Mouse (Mus musculus): ENCODE data around the gene Nf2. TPM values are rescaled to one million over a fixed set of nuclear protein-coding genes. Genes with fewer than 3 reads are reported as not detected.

Nf2 gene
- polyA plus RNA-seq (2015; fragmentation: Nextera tagmentation; extraction: Ambion mirVana), result 72.9 and 76.7 TPM in 2 replicates

DNA sequence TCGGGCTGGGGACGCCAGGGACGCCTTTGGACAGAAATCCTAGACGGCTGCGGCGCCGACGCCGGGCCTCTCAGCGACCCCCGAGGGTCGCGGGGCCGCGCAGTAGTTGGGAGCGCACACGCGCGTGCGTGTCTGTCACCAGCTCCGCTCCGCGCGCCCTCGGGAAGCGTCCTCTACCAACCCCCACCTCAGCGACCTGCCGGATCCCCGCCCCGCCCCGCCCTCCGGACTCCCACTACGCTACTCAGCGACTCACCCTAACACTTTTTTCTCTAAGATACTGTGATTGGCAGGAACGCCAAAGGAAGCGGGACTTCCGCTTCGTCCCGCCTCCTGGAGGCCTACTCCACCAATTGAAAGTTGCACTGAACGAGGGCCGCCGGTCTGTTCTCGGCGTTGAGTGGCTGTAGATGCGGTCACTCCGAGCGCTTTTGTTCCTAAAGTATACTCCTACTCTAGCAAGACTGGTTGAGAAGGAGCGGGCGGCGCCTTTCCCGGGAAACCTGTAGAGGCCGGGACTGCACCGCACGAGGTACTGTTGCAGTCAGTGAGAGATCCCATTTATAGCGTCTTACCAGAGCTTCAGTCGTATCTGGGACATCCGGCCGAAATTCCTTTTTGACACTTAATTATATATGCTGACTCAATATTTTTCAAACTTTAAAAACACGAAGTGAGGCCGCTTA, at the start of gene Nf2:
Gene Nf2 (minus strand): TSS at position 279 of the 686 bp plus-strand sequence.
- H3K4me2 ChIP-seq (ENCODE audit: low read length), result peak within 1 kb of the TSS; percentile 65
- H3K36me3 ChIP-seq (ENCODE audit: control insufficient read depth, insufficient read depth), result no peaks in the 10 kb centered on the region

DNA sequence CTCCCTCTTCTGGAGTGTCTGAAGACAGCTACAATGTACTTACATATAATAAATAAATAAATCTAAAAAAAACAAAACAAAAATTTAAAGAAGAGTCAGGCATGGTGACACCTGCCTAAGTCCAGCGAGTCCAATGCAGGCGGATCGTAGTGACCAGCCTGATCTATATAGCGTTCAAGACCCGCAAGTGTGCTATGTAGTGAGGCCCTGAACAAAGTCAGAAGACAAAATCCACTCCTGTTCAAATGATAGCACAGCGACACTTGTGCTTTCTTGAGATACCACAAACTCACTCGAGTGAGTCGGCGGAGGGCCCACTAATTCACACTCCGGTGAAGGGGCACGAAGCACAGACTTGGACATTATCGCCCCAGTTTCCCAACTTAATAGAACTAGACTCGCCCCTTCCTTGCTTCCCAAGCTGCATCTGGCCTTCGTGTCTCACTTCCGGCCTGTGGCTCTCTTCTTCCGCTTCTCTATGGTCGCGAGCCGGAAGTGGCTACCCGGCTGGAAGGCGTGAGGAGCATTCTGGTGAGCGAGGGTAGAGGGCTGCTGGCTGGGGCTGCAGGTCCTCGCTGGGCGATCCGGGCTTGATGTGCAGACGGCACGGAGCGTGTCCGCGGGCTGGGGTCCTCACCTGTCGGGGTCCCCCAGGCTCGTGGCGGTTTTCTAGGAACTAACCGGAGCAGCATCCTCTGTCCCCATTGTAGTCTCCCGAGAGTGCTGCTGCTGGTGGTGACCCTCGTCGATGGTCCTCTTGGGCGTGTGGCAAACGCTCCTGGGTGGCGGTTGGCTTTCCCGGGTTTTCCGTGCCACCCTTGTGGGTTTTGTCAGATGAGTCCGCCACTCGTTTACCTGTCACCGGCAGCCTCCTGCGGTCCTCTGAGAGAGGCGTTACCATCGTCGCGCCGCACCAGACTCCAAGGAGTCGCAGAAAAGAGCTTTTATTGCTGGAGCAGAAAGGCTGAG, 45.8 kb upstream of the Nf2 start, which contains the start of gene Thoc5:
Gene Thoc5 (plus strand): TSS at position 473 of the 969 bp plus-strand sequence.
- peaks cover 29% of the 10 kb centered on the region for H3K36me3 ChIP-seq (ENCODE audit: control insufficient read depth, insufficient read depth)
- ATAC-seq, result peak; percentile 95
- 3% methylated on average over 52 of the region's 52 CpGs for WGBS
- peaks cover 14% of the 10 kb centered on the region for H3K4me1 ChIP-seq (replicated peaks; ENCODE audit: control insufficient read depth, insufficient read depth, low read length)
- peak within 1 kb of the TSS; percentile 80 for H3K27ac ChIP-seq (ENCODE audit: low read length)
- peak within 1 kb of the TSS; percentile 95 for H3K4me3 ChIP-seq (replicated peaks; ENCODE audit: low read length)
- no peaks in the 10 kb centered on the region for H3K27me3 ChIP-seq (replicated peaks; ENCODE audit: control insufficient read depth, insufficient read depth, low read length)
- H3K9me3 ChIP-seq (ENCODE audit: control insufficient read depth, low read length), result no peaks in the 10 kb centered on the region
- H3K4me2 ChIP-seq (ENCODE audit: low read length), result peak within 1 kb of the TSS; percentile 92
- H3K9ac ChIP-seq (replicated peaks; ENCODE audit: low read depth, low read length), result peak within 1 kb of the TSS; percentile 87

More for the DNA sequence above, at the start of gene Nf2:
- Histone ChIP-seq H3K9ac (replicated peaks; ENCODE audit: low read depth, low read length) (peak within 1 kb of the TSS; percentile 76), H3K4me3 (replicated peaks; ENCODE audit: low read length) (peak within 1 kb of the TSS; percentile 72), H3K27me3 (replicated peaks; ENCODE audit: control insufficient read depth, insufficient read depth, low read length) (no peaks in the 10 kb centered on the region), H3K27ac (ENCODE audit: low read length) (peak within 1 kb of the TSS; percentile 58), H3K4me1 (replicated peaks; ENCODE audit: control insufficient read depth, insufficient read depth, low read length) (peaks cover 20% of the 10 kb centered on the region), H3K9me3 (ENCODE audit: control insufficient read depth, low read length) (no peaks in the 10 kb centered on the region)
- WGBS, result under 1% methylated on average over 59 of the region's 60 CpGs
- ATAC-seq, result peak; percentile 99

DNA sequence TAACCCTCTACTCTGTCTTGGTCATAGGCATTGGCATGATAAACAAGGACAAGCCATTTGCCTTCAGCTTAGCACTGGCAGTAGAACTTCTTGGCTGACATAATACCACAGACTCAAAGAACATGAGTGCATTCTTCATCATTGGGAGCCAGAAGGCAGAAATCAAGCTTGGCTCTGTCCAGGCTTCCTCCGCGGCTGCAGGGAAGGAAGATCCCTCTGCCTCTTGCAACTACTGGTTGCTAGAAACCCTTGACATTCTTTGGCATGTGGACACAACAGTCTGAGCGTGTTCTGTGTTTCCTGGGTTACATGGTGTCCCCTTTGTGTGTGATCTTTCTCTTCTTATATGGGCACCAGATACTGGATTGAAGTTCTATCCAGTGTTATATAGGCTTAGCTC, 37.7 kb upstream of the Nf2 start:
- no peaks in the 10 kb centered on the region for H3K4me1 ChIP-seq (replicated peaks; ENCODE audit: control insufficient read depth, insufficient read depth, low read length)
- no peak overlapping the region for H3K9ac ChIP-seq (replicated peaks; ENCODE audit: low read depth, low read length)
- no peak overlapping the region for H3K4me3 ChIP-seq (replicated peaks; ENCODE audit: low read length)
- H3K27ac ChIP-seq (ENCODE audit: low read length), result no peak overlapping the region
- 96% methylated on average over 3 of the region's 3 CpGs for WGBS
- ATAC-seq, result no peak
- H3K27me3 ChIP-seq (replicated peaks; ENCODE audit: control insufficient read depth, insufficient read depth, low read length), result no peaks in the 10 kb centered on the region
- H3K36me3 ChIP-seq (ENCODE audit: control insufficient read depth, insufficient read depth), result peaks cover 33% of the 10 kb centered on the region
- no peaks in the 10 kb centered on the region for H3K9me3 ChIP-seq (ENCODE audit: control insufficient read depth, low read length)
- H3K4me2 ChIP-seq (ENCODE audit: low read length), result no peak overlapping the region

DNA sequence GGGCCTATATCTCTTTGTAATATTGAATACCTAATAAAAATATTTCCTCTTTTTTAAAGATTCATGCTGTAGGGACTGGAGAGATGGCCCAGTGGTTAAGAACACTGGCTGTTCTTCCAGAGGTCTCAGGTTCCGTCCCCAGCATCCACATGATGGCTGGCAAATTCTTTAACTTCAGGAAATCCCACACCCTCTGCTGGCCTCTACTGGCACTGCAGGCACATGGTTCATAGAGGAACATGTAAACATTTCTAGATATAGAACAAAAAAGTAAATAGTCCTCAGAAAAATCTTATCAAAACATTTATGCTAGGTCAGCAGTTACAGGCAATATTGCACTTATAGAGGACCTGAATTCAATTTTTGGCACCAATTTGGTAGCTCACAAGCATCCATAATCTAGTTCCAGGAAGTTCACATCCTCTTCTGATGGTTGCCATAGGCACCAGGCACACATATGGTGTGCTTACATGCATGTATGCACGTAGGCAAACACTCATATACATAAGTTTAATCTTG, 36.1 kb upstream of the Nf2 start:
- ATAC-seq, result no peak
- no peaks in the 10 kb centered on the region for H3K4me1 ChIP-seq (replicated peaks; ENCODE audit: control insufficient read depth, insufficient read depth, low read length)
- H3K4me3 ChIP-seq (replicated peaks; ENCODE audit: low read length), result no peak overlapping the region
- 67% methylated on average over 2 of the region's 2 CpGs for WGBS
- H3K9ac ChIP-seq (replicated peaks; ENCODE audit: low read depth, low read length), result no peak overlapping the region
- no peaks in the 10 kb centered on the region for H3K9me3 ChIP-seq (ENCODE audit: control insufficient read depth, low read length)
- H3K36me3 ChIP-seq (ENCODE audit: control insufficient read depth, insufficient read depth), result peaks cover 23% of the 10 kb centered on the region
- no peak overlapping the region for H3K4me2 ChIP-seq (ENCODE audit: low read length)
- no peaks in the 10 kb centered on the region for H3K27me3 ChIP-seq (replicated peaks; ENCODE audit: control insufficient read depth, insufficient read depth, low read length)
- H3K27ac ChIP-seq (ENCODE audit: low read length), result no peak overlapping the region

DNA sequence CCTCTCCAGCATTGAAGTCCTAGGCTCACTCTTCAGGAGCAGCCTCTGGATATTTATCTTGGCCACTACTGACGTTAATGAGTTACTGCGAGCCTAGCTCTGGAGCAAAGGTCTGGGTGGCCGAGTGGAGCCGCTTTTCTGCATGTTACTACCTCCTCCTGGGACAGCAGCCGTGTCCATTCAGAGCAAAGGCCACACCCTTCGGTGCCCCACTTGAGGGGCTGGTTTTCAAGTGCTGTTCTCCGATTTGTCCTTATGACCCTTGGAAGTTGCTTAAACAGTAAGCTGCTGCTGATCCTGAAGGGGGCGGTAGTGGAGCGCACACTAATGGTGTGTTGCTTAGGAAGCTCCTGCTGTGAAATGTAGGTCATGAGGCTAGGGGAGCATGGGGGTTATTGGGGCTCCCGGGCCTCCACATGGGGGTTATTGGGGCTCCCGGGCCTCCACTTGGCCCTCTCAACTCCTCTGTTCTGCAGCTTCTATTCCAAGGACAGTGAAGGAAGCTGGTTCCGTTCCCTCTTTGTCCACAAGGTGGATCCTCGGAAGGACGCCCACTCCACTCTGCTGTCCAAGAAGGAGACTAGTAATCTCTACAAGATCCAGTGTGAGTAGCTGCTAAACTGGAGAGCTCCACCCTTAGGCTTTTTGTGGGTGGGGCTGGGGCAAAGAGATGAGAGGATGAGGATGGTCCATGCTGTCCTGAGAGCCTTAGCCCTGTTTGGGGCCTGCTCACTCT, 33.7 kb upstream of the Nf2 start:
- no peak for ATAC-seq
- H3K9ac ChIP-seq (replicated peaks; ENCODE audit: low read depth, low read length), result no peak overlapping the region

DNA sequence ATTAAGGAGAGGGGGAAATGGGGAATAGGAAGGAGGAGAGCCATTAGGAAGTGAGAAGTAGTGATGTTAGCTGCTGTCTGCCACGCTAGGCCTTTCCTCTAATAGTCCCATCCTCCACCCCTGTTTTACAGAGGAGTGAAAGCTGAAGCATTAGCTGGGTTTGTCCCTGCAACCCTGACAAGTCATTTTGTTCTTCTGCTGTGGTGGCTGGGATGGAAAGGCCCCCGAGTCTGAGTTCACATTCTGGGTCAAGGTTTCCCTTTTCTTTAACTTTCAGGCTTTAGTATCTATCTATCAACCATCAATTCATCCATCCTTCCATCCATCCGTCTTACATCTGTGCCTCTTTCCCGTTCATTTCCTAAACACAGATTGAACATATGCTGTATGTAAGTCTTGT, 31.8 kb upstream of the Nf2 start:
- Histone ChIP-seq H3K4me2 (ENCODE audit: low read length) (no peak overlapping the region), H3K27me3 (replicated peaks; ENCODE audit: control insufficient read depth, insufficient read depth, low read length) (no peaks in the 10 kb centered on the region), H3K27ac (ENCODE audit: low read length) (no peak overlapping the region), H3K4me3 (replicated peaks; ENCODE audit: low read length) (no peak overlapping the region), H3K9ac (replicated peaks; ENCODE audit: low read depth, low read length) (no peak overlapping the region), H3K36me3 (ENCODE audit: control insufficient read depth, insufficient read depth) (peaks cover 9% of the 10 kb centered on the region; the same call in 1 of the 2 replicates), H3K4me1 (replicated peaks; ENCODE audit: control insufficient read depth, insufficient read depth, low read length) (no peaks in the 10 kb centered on the region), H3K9me3 (ENCODE audit: control insufficient read depth, low read length) (no peaks in the 10 kb centered on the region)
- WGBS, result 86% methylated on average over 4 of the region's 4 CpGs
- no peak for ATAC-seq

More for the DNA sequence above, 33.7 kb upstream of the Nf2 start:
- H3K4me3 ChIP-seq (replicated peaks; ENCODE audit: low read length), result no peak overlapping the region
- H3K4me2 ChIP-seq (ENCODE audit: low read length), result no peak overlapping the region
- H3K27ac ChIP-seq (ENCODE audit: low read length), result no peak overlapping the region
- H3K4me1 ChIP-seq (replicated peaks; ENCODE audit: control insufficient read depth, insufficient read depth, low read length), result no peaks in the 10 kb centered on the region
- H3K36me3 ChIP-seq (ENCODE audit: control insufficient read depth, insufficient read depth), result peaks cover 8% of the 10 kb centered on the region; the same call in 1 of the 2 replicates
- WGBS, result 61% methylated on average over 14 of the region's 14 CpGs
- no peaks in the 10 kb centered on the region for H3K27me3 ChIP-seq (replicated peaks; ENCODE audit: control insufficient read depth, insufficient read depth, low read length)
- no peaks in the 10 kb centered on the region for H3K9me3 ChIP-seq (ENCODE audit: control insufficient read depth, low read length)

DNA sequence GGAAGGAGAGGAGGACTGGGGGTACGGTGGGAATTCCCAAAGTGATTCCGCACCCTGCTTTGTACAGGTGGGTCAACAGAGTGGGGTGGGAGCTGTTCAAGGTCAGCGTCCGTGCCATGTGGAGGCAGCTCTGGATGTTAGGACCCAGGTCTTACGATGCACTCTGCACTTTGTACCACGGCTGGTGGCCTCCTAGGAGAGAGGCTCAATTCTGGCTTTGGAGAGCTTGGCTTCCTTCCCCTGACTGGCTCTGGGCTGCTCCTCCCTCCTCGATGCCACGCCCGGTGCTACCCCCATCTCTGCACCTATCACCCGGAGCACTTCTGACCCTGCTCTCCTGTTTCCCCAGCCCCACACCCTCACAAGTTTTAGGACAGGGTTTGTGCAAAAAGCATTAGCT, 25.2 kb upstream of the Nf2 start:
- H3K27ac ChIP-seq (ENCODE audit: low read length), result peak overlapping the region; percentile 10; the same call in 1 of the 2 replicates
- H3K9me3 ChIP-seq (ENCODE audit: control insufficient read depth, low read length), result no peaks in the 10 kb centered on the region
- 6% methylated on average over 10 of the region's 10 CpGs for WGBS
- peak overlapping the region; percentile 97 for H3K9ac ChIP-seq (replicated peaks; ENCODE audit: low read depth, low read length)
- peak; percentile 47 for ATAC-seq
- no peaks in the 10 kb centered on the region for H3K27me3 ChIP-seq (replicated peaks; ENCODE audit: control insufficient read depth, insufficient read depth, low read length)
- H3K4me3 ChIP-seq (replicated peaks; ENCODE audit: low read length), result peak overlapping the region; percentile 90
- H3K4me2 ChIP-seq (ENCODE audit: low read length), result peak overlapping the region; percentile 64
- peaks cover 2% of the 10 kb centered on the region; the same call in 1 of the 2 replicates for H3K36me3 ChIP-seq (ENCODE audit: control insufficient read depth, insufficient read depth)
- peaks cover 14% of the 10 kb centered on the region for H3K4me1 ChIP-seq (replicated peaks; ENCODE audit: control insufficient read depth, insufficient read depth, low read length)

DNA sequence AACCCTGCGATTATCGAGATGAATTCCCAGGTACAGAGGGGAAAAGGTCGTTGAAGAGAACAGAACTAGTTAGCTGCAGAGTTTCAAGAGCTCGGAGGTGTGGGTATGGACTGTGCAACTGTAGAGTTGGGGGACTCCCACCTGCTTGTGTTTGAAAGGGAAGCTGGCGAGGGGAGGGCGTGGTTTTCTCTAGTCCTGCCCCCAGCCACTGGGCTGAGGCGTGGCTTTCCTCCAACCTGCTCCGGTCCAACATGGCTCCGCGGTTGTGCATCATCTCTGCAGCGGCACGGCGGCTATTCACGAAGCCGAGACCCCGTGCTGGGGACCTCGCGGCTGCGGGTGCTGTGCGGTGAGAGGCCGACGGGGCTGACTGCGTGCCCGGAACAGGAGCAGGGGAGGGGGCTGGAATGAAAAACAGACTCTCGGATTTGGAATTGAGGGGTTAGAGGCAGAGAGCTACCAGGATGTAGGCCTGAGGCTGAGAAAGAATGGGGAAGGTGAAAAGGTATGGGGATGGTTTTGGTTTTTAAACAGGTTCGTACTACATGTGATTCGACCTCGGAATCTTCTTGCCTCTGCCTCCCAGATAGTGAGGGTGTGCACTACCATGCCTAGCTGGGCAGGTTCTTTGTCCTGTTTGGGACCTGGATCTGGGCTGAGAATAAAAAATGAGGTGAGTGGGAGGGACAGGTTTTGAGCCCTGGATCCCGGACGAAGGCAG, 24.6 kb upstream of the Nf2 start, which contains the start of gene Nipsnap1:
Gene Nipsnap1 (plus strand): TSS at position 197 of the 721 bp plus-strand sequence.
- Histone ChIP-seq H3K9me3 (ENCODE audit: control insufficient read depth, low read length) (no peaks in the 10 kb centered on the region), H3K4me2 (ENCODE audit: low read length) (peak within 1 kb of the TSS; percentile 64), H3K36me3 (ENCODE audit: control insufficient read depth, insufficient read depth) (peaks cover 2% of the 10 kb centered on the region; the same call in 1 of the 2 replicates), H3K27ac (ENCODE audit: low read length) (peak within 1 kb of the TSS; percentile 82), H3K4me3 (replicated peaks; ENCODE audit: low read length) (peak within 1 kb of the TSS; percentile 90), H3K4me1 (replicated peaks; ENCODE audit: control insufficient read depth, insufficient read depth, low read length) (peaks cover 14% of the 10 kb centered on the region), H3K9ac (replicated peaks; ENCODE audit: low read depth, low read length) (peak within 1 kb of the TSS; percentile 97), H3K27me3 (replicated peaks; ENCODE audit: control insufficient read depth, insufficient read depth, low read length) (no peaks in the 10 kb centered on the region)
- under 1% methylated on average over 30 of the region's 30 CpGs for WGBS
- ATAC-seq, result peak; percentile 95

Data from forebrain, embryonic 16.5 days (tissue).